8 mouse cellular contexts compared by ENCODE assay signal in genomic region chr7:80186021-80186420, GRCm38 (mm10). TPM values are rescaled to one million over a fixed set of nuclear protein-coding genes. Genes with fewer than 3 reads are reported as not detected.
DNase-seq lines count a peak whose midpoint lies in the region; ATAC-seq lines count a peak whose summit lies in the region.

No protein-coding gene starts in this region.

- H3K4me1 ChIP-seq in lung, embryonic 16.5 days (replicated peaks; ENCODE audit: control insufficient read depth, insufficient read depth, low read length), result peaks cover 21% of the 10 kb centered on the region
- peaks cover 52% of the 10 kb centered on the region for H3K4me1 ChIP-seq in embryonic facial prominence, embryonic 10.5 days
- peaks cover 64% of the 10 kb centered on the region for H3K4me1 ChIP-seq in heart, embryonic 15.5 days (replicated peaks)
- peaks cover 43% of the 10 kb centered on the region for H3K4me1 ChIP-seq in neural tube, embryonic 12.5 days

- peak overlapping the region; percentile 65 for H3K4me3 ChIP-seq in lung, embryonic 16.5 days (ENCODE audit: low read length)
- peak overlapping the region; percentile 68 for H3K4me3 ChIP-seq in embryonic facial prominence, embryonic 10.5 days
- peak overlapping the region; percentile 57 for H3K4me3 ChIP-seq in heart, embryonic 15.5 days
- no peak overlapping the region for H3K4me3 ChIP-seq in neural tube, embryonic 12.5 days

- no peaks in the 10 kb centered on the region for H3K36me3 ChIP-seq in lung, embryonic 16.5 days (ENCODE audit: control insufficient read depth, insufficient read depth, low read length)
- no peaks in the 10 kb centered on the region for H3K36me3 ChIP-seq in embryonic facial prominence, embryonic 10.5 days (replicated peaks)
- no peaks in the 10 kb centered on the region for H3K36me3 ChIP-seq in heart, embryonic 15.5 days
- H3K36me3 ChIP-seq in neural tube, embryonic 12.5 days, result no peaks in the 10 kb centered on the region

- no peak overlapping the region for H3K27ac ChIP-seq in lung, embryonic 16.5 days (ENCODE audit: low read length)
- H3K27ac ChIP-seq in embryonic facial prominence, embryonic 10.5 days (replicated peaks), result peak overlapping the region; percentile 91
- H3K27ac ChIP-seq in heart, embryonic 15.5 days, result peak overlapping the region; percentile 97
- no peak overlapping the region for H3K27ac ChIP-seq in neural tube, embryonic 12.5 days

- H3K4me2 ChIP-seq in lung, embryonic 16.5 days (ENCODE audit: low read depth, low read length), result peak overlapping the region; percentile 83
- H3K4me2 ChIP-seq in heart, embryonic 15.5 days, result peak overlapping the region; percentile 71
- peak overlapping the region; percentile 79 for H3K4me2 ChIP-seq in neural tube, embryonic 12.5 days (replicated peaks)

- peak; percentile 16; the same call in 1 of the 2 replicates for ATAC-seq in lung, embryonic 16.5 days (ENCODE audit: low read depth)
- ATAC-seq in heart, embryonic 15.5 days (replicated peaks; ENCODE audit: insufficient number of reproducible peaks, insufficient read depth, low FRiP score, low read depth), result peak; percentile 77
- ATAC-seq in neural tube, embryonic 12.5 days (ENCODE audit: low FRiP score, low read depth), result no peak

- H3K9me3 ChIP-seq in lung, embryonic 16.5 days (ENCODE audit: control insufficient read depth, low read length), result no peaks in the 10 kb centered on the region
- H3K9me3 ChIP-seq in embryonic facial prominence, embryonic 10.5 days, result no peaks in the 10 kb centered on the region
- H3K9me3 ChIP-seq in heart, embryonic 15.5 days (replicated peaks), result no peaks in the 10 kb centered on the region
- H3K9me3 ChIP-seq in neural tube, embryonic 12.5 days, result no peaks in the 10 kb centered on the region

- H3K27me3 ChIP-seq in lung, embryonic 16.5 days (ENCODE audit: control insufficient read depth, insufficient read depth, low read depth, low read length), result no peaks in the 10 kb centered on the region
- peaks cover 14% of the 10 kb centered on the region; the same call in 1 of the 2 replicates for H3K27me3 ChIP-seq in embryonic facial prominence, embryonic 10.5 days (replicated peaks; ENCODE audit: low read depth, poor library complexity, severe bottlenecking)
- no peaks in the 10 kb centered on the region for H3K27me3 ChIP-seq in heart, embryonic 15.5 days
- H3K27me3 ChIP-seq in neural tube, embryonic 12.5 days (replicated peaks), result no peaks in the 10 kb centered on the region

- H3K9ac ChIP-seq in lung, embryonic 16.5 days (ENCODE audit: low read length), result peak overlapping the region; percentile 72
- H3K9ac ChIP-seq in heart, embryonic 15.5 days, result peak overlapping the region; percentile 57; the same call in 1 of the 2 replicates
- no peak overlapping the region; the same call in 1 of the 2 replicates for H3K9ac ChIP-seq in neural tube, embryonic 12.5 days

- DNase-seq in lung, postnatal 14 days, result no peak
- no peak for DNase-seq in embryonic facial prominence, embryonic 10.5 days (ENCODE audit: low spot score)
- peak; percentile 80 to 94 for DNase-seq in kidney, postnatal 25 days
- no peak for DNase-seq in right cerebral cortex, postnatal 25 days
- no peak for DNase-seq in thymus, postnatal 14 days

- 17% methylated on average over 8 of the region's 8 CpGs for WGBS in lung, embryonic 16.5 days
- WGBS in embryonic facial prominence, embryonic 10.5 days, result 15% methylated on average over 8 of the region's 8 CpGs
- WGBS in heart, embryonic 15.5 days, result 7% methylated on average over 8 of the region's 8 CpGs
- WGBS in neural tube, embryonic 12.5 days, result 12% methylated on average over 8 of the region's 8 CpGs

RNA-seq across cellular contexts. Expression of gene Sema4b, which starts 0.6 kb away (rescaled TPM):
- 15.8 and 16.3 TPM in 2 replicates for polyA plus RNA-seq in lung, embryonic 16.5 days (2015; fragmentation: Nextera tagmentation; extraction: Ambion mirVana)
- polyA plus RNA-seq in embryonic facial prominence, embryonic 10.5 days (2016; fragmentation: Nextera tagmentation; extraction: Ambion mirVana), result 11.4 and 11.9 TPM in 2 replicates
- 12.4 and 14.0 TPM in 2 replicates for polyA plus RNA-seq in heart, embryonic 15.5 days (2015; fragmentation: Nextera tagmentation; extraction: Ambion mirVana)
- polyA plus RNA-seq in neural tube, embryonic 12.5 days (2016; fragmentation: Nextera tagmentation; extraction: Ambion mirVana), result 18.9 and 20.5 TPM in 2 replicates

RNA-seq across cellular contexts. Expression of gene Cib1, which starts 46.6 kb away (rescaled TPM):
- polyA plus RNA-seq in lung, embryonic 16.5 days (2015; fragmentation: Nextera tagmentation; extraction: Ambion mirVana), result 88.4 and 96.0 TPM in 2 replicates
- 67.4 and 70.8 TPM in 2 replicates for polyA plus RNA-seq in embryonic facial prominence, embryonic 10.5 days (2016; fragmentation: Nextera tagmentation; extraction: Ambion mirVana)
- polyA plus RNA-seq in heart, embryonic 15.5 days (2015; fragmentation: Nextera tagmentation; extraction: Ambion mirVana), result 48.7 and 65.4 TPM in 2 replicates
- 43.1 and 47.5 TPM in 2 replicates for polyA plus RNA-seq in neural tube, embryonic 12.5 days (2016; fragmentation: Nextera tagmentation; extraction: Ambion mirVana)

RNA-seq across cellular contexts. Expression of gene Gdpgp1, which starts 46.6 kb away (rescaled TPM):
- polyA plus RNA-seq in lung, embryonic 16.5 days (2015; fragmentation: Nextera tagmentation; extraction: Ambion mirVana), result 3.5 and 3.9 TPM in 2 replicates
- polyA plus RNA-seq in embryonic facial prominence, embryonic 10.5 days (2016; fragmentation: Nextera tagmentation; extraction: Ambion mirVana), result 6.6 and 6.7 TPM in 2 replicates
- polyA plus RNA-seq in heart, embryonic 15.5 days (2015; fragmentation: Nextera tagmentation; extraction: Ambion mirVana), result 2.7 and 3.8 TPM in 2 replicates
- polyA plus RNA-seq in neural tube, embryonic 12.5 days (2016; fragmentation: Nextera tagmentation; extraction: Ambion mirVana), result 4.9 and 5.0 TPM in 2 replicates

Comparison
In these comparisons a context has a peak if more than half of its experiments do, and no peak if none do; other contexts are left out.
1. H3K27ac ChIP-seq: peak in embryonic facial prominence, embryonic 10.5 days (single experiment) and heart, embryonic 15.5 days (single experiment); none in lung, embryonic 16.5 days (single experiment) and neural tube, embryonic 12.5 days (single experiment).
2. DNase-seq: peak in kidney, postnatal 25 days (2 of 2); none in lung, postnatal 14 days (single experiment), embryonic facial prominence, embryonic 10.5 days (single experiment), right cerebral cortex, postnatal 25 days (single experiment) and thymus, postnatal 14 days (single experiment).
3. Peak in every context shown above with its lines, with median percentiles within 50 percentile points of each other: H3K4me2 ChIP-seq.